Mouse (Mus musculus) liver, embryonic 14.5 days (tissue): ENCODE results near the gene Atp5s.

Source experiments
- CTCF ChIP-seq: IDR thresholded peaks from 2 replicates; pipeline ENCODE4 v1.5.1; 2016; ENCODE audit warnings: antibody characterized with exemption, low read depth, control low read depth
- EP300 ChIP-seq: IDR thresholded peaks from 2 replicates; pipeline ENCODE4 v1.6.1; 2016; ENCODE audit warnings: antibody characterized with exemption, low read depth

DNA sequence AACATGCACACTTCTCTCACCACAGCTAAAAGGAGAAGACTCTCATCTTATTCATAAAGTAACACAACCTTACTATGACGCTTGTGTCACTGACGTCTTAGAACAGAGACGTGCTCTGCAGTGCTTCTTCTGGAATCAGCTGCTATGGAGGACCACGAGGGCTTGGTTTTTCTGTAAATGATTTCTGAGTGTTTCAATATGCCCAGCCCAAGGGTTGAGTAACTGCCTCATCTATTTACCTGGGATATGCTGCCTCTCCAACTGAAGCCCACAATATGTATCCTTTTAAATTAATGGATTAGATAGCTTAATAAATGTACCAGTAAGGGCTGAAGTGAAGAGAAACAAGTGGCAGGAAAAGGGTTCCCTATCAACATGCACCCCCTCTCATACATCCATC, 34.0 kb upstream of the Atp5s start:
- TF ChIP-seq CTCF: no peak
- TF ChIP-seq EP300: no peak
